Mouse (Mus musculus): ENCODE results near the gene Elof1. TPM values are rescaled to one million over a fixed set of nuclear protein-coding genes. Genes with fewer than 3 reads are reported as not detected.
"Not testable (repeated sequence)": the region's sequence is repeated elsewhere in the genome, so short reads cannot be mapped to it uniquely, and the experiment has no call there.

The Elof1 gene
- total RNA-seq, 2 experiments from 2014 or later, result 56.3 to 132 TPM

GRCm38 (mm10) chr9:22098993-22099696 lies 17.8 kb downstream of the Elof1 start, which contains the start of gene Cnn1:
Gene Cnn1, plus strand, starts transcription at chr9:22099216.
- 0 out of 2 replicates have a peak, but pooled peaks have one; percentile 18 for ATAC-seq (replicated peaks; ENCODE audit: poor library complexity, severe bottlenecking)

- peak; percentile 95 for ATAC-seq (replicated peaks; ENCODE audit: poor library complexity, severe bottlenecking)
Measured at GRCm38 (mm10) chr9:22095854-22096307, 21.1 kb downstream of the Elof1 start.

GRCm38 (mm10) chr9:22092746-22093145 lies 24.2 kb downstream of the Elof1 start:
- no peak for ATAC-seq (replicated peaks; ENCODE audit: poor library complexity, severe bottlenecking)

GRCm38 (mm10) chr9:22089986-22090385 lies 27.0 kb downstream of the Elof1 start:
- ATAC-seq (replicated peaks; ENCODE audit: poor library complexity, severe bottlenecking), result no peak

- ATAC-seq (replicated peaks; ENCODE audit: poor library complexity, severe bottlenecking), result no peak
Measured at GRCm38 (mm10) chr9:22089281-22089680, 27.7 kb downstream of the Elof1 start.

- no peak for ATAC-seq (replicated peaks; ENCODE audit: poor library complexity, severe bottlenecking)
Measured at GRCm38 (mm10) chr9:22087034-22087618, 29.8 kb downstream of the Elof1 start.

GRCm38 (mm10) chr9:22086012-22086411 lies 31.0 kb downstream of the Elof1 start:
- ATAC-seq (replicated peaks; ENCODE audit: poor library complexity, severe bottlenecking), result no peak

GRCm38 (mm10) chr9:22085022-22085834 lies 31.7 kb downstream of the Elof1 start, which contains the start of gene Ecsit:
Gene Ecsit, minus strand, starts transcription at chr9:22085438.
- peak; percentile 99 for ATAC-seq (replicated peaks; ENCODE audit: poor library complexity, severe bottlenecking)

GRCm38 (mm10) chr9:22084667-22085021 lies 32.3 kb downstream of the Elof1 start:
- no peak for ATAC-seq (replicated peaks; ENCODE audit: poor library complexity, severe bottlenecking)

- no peak for ATAC-seq (replicated peaks; ENCODE audit: poor library complexity, severe bottlenecking)
Measured at GRCm38 (mm10) chr9:22076223-22076622, 40.7 kb downstream of the Elof1 start.

GRCm38 (mm10) chr9:22075778-22076177 lies 41.2 kb downstream of the Elof1 start:
- ATAC-seq (replicated peaks; ENCODE audit: poor library complexity, severe bottlenecking), result not testable (repeated sequence)

GRCm38 (mm10) chr9:22072276-22072675 lies 44.7 kb downstream of the Elof1 start:
- ATAC-seq (replicated peaks; ENCODE audit: poor library complexity, severe bottlenecking), result no peak

- ATAC-seq (replicated peaks; ENCODE audit: poor library complexity, severe bottlenecking), result peak; percentile 91
Measured at GRCm38 (mm10) chr9:22070791-22071573, 46.0 kb downstream of the Elof1 start, which contains the start of the genes Gm49318 and Zfp653. Gene Gm49318, minus strand, starts transcription at chr9:22071259. Gene Zfp653, minus strand, starts transcription at chr9:22071376.

GRCm38 (mm10) chr9:22069881-22070553 lies 47.0 kb downstream of the Elof1 start:
- ATAC-seq (replicated peaks; ENCODE audit: poor library complexity, severe bottlenecking), result 0 out of 2 replicates have a peak, but pooled peaks have one; percentile 0

GRCm38 (mm10) chr9:22067195-22067594 lies 49.8 kb downstream of the Elof1 start:
- ATAC-seq (replicated peaks; ENCODE audit: poor library complexity, severe bottlenecking), result no peak

GRCm38 (mm10) chr9:22066433-22066832 lies 50.5 kb downstream of the Elof1 start:
- ATAC-seq (replicated peaks; ENCODE audit: poor library complexity, severe bottlenecking), result peak; percentile 41

GRCm38 (mm10) chr9:22065642-22066041 lies 51.3 kb downstream of the Elof1 start:
- no peak for ATAC-seq (replicated peaks; ENCODE audit: poor library complexity, severe bottlenecking)

- ATAC-seq (replicated peaks; ENCODE audit: poor library complexity, severe bottlenecking), result no peak
Measured at GRCm38 (mm10) chr9:22064341-22064740, 52.6 kb downstream of the Elof1 start.

Measured in granulocyte monocyte progenitor cell, adult 5-6 weeks (primary cell).